Mouse (Mus musculus) hindbrain, embryonic 13.5 days (tissue): ENCODE results near the gene Itga2b. TPM values are rescaled to one million over a fixed set of nuclear protein-coding genes. Genes with fewer than 3 reads are reported as not detected.

Source experiments
- ATAC-seq: fragments of 200-750 bp; cut with Nextera tagmentation; 2 replicates; pipeline ENCODE4 v1.8.0; 2017; ENCODE audit warnings: moderate TSS enrichment; ENCODE audit not compliant: low FRiP score
- H3K27ac ChIP-seq: fragments of 300-500 bp; sonication (generic); 2 replicates; pipeline ENCODE4 v1.5.1; 2015; ENCODE audit warnings: inconsistent platforms, mild to moderate bottlenecking, moderate library complexity
- H3K27me3 ChIP-seq: fragments of 300-500 bp; sonication (generic); 2 replicates; pipeline ENCODE4 v1.6.1; 2015; ENCODE audit warnings: mild to moderate bottlenecking, inconsistent platforms
- H3K36me3 ChIP-seq: fragments of 300-500 bp; sonication (generic); 2 replicates; pipeline ENCODE4 v1.6.1; 2015; ENCODE audit warnings: mild to moderate bottlenecking, inconsistent platforms
- H3K4me1 ChIP-seq: fragments of 300-500 bp; sonication (generic); replicated peaks from 2 replicates; pipeline ENCODE4 v1.6.1; 2015; ENCODE audit warnings: inconsistent platforms
- H3K4me2 ChIP-seq: fragments of 300-500 bp; sonication (generic); 2 replicates; pipeline ENCODE4 v1.6.1; 2015; ENCODE audit warnings: inconsistent platforms, mild to moderate bottlenecking, moderate library complexity
- H3K4me3 ChIP-seq: fragments of 300-500 bp; sonication (generic); 2 replicates; pipeline ENCODE4 v1.5.1; 2015; ENCODE audit warnings: mild to moderate bottlenecking, inconsistent platforms
- H3K9ac ChIP-seq: fragments of 300-500 bp; sonication (generic); 2 replicates; pipeline ENCODE4 v1.6.1; 2015; ENCODE audit warnings: mild to moderate bottlenecking, inconsistent platforms
- H3K9me3 ChIP-seq: fragments of 300-500 bp; sonication (generic); 2 replicates; pipeline ENCODE4 v1.6.1; 2016; ENCODE audit warnings: inconsistent platforms
- WGBS: fragments of 180-500 bp; shearing (Covaris S2); methylation state at CpG from one replicate; pipeline ENCODE4 v1.1.7; 2015; 5-methylcytosine and 5-hydroxymethylcytosine counted together
- microRNA-seq: library from miRNA; unstranded; fragments of <30 nt; microRNA quantifications from one replicate; pipeline ENCODE4, GENCODE M21; 2016
- polyA plus RNA-seq: library from polyadenylated mRNA; unstranded; fragments of >200 nt; fragmentation: Nextera tagmentation; extraction: Ambion mirVana; gene quantifications from 2 replicates; pipeline ENCODE4 v1.2.1, GENCODE M21; 2015

Gene Itga2b
- polyA plus RNA-seq, 1 experiment from 2014 or later = 6.2 TPM

- peaks cover 42% of the 10 kb centered on the region for H3K36me3 ChIP-seq
- ATAC-seq = no peak
- no peak overlapping the region for H3K27ac ChIP-seq
- peak overlapping the region; percentile 93 for H3K9ac ChIP-seq
- H3K27me3 ChIP-seq = peaks cover 4% of the 10 kb centered on the region; the same call in 1 of the 2 replicates
- H3K4me3 ChIP-seq = peak overlapping the region; percentile 77; the same call in 1 of the 2 replicates
- peaks cover 43% of the 10 kb centered on the region for H3K4me1 ChIP-seq
- H3K9me3 ChIP-seq = no peaks in the 10 kb centered on the region
- 86% methylated on average over 11 of the region's 11 CpGs for WGBS
- H3K4me2 ChIP-seq = peak overlapping the region; percentile 93
Measured at GRCm38 (mm10) chr11:102405544-102406285, 64.2 kb downstream of the Itga2b start.

DNA sequence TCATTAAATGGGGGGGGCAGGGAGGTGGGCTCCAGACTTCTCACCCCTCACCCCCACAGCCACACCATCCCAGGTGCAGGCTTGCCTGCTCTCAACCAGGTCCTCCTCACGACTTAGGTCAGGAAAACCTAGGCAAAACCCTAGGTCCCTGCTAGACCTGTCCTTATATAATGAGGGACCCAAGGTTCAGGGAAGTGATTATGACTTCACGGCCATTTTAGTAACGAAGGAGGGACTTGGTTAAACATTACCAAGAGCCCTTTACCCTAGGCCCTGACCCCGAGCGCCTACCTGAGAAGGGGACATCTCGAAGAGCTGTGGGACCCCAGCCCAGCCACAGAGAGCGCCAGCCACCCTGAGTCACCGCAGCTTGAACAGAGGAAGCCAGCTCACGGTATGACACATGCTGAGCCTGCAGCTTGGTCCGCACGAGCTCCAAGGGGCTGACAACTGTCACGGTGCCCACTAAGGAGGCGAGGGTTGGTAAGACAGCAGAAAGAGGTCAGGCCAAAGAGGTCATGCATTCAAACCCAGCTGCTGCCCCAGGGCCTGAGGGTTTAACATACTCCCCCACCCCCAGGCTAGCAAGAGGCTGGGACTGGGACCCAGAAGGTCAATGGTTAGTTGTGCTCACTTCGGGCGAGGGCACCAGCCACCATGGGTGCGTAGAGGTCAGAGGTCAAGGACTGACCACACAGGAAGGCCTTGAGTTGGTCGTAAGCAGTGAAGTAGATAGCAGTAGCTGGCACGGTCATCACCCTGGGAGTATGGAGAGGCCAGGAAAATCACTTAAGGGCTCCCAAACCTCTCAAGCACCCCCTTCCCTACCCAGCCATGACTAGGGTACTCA, 65.5 kb downstream of the Itga2b start:
- WGBS = 70% methylated on average over 18 of the region's 18 CpGs
- peaks cover 55% of the 10 kb centered on the region for H3K4me1 ChIP-seq
- H3K4me2 ChIP-seq = peak overlapping the region; percentile 23

GRCm38 (mm10) chr11:102403657-102404056, 66.3 kb downstream of the Itga2b start:
- no peak for ATAC-seq
- Histone ChIP-seq H3K9ac (no peak overlapping the region), H3K9me3 (no peaks in the 10 kb centered on the region), H3K27me3 (peaks cover 16% of the 10 kb centered on the region), H3K4me3 (no peak overlapping the region), H3K36me3 (peaks cover 61% of the 10 kb centered on the region), H3K27ac (no peak overlapping the region), H3K4me1 (peaks cover 61% of the 10 kb centered on the region), H3K4me2 (no peak overlapping the region)
- 93% methylated on average over 11 of the region's 11 CpGs for WGBS

More for the DNA sequence above, 65.5 kb downstream of the Itga2b start:
- no peak overlapping the region; the same call in 1 of the 2 replicates for H3K4me3 ChIP-seq
- no peak for ATAC-seq
- no peaks in the 10 kb centered on the region for H3K9me3 ChIP-seq
- peaks cover 12% of the 10 kb centered on the region for H3K27me3 ChIP-seq
- H3K9ac ChIP-seq = peak overlapping the region; percentile 93
- H3K27ac ChIP-seq = 0 out of 2 replicates have a peak overlapping the region, but pooled peaks have one; percentile 30
- H3K36me3 ChIP-seq = peaks cover 55% of the 10 kb centered on the region

Small RNAs within 50 kb of the gene (microRNA-seq; reads per million reads assigned to microRNA genes)
- gene Mir6930 = not detected

Other genes starting within 250 kb of the Itga2b start
- gene Hdac5, start 240.0 kb downstream of the Itga2b start, polyA plus RNA-seq = 82.0 and 85.4 TPM in 2 replicates
- 3.8 TPM in 2 replicates for gene BC030867, start 221.2 kb downstream of the Itga2b start, polyA plus RNA-seq
- gene Asb16, start 201.4 kb downstream of the Itga2b start, polyA plus RNA-seq = not detected in 2 replicates
- gene Tmub2, start 185.2 kb downstream of the Itga2b start, polyA plus RNA-seq = 81.3 and 82.8 TPM in 2 replicates
- 29.2 and 29.9 TPM in 2 replicates for gene Atxn7l3, start 173.5 kb downstream of the Itga2b start, polyA plus RNA-seq
- gene Ubtf, start 150.4 kb downstream of the Itga2b start, polyA plus RNA-seq = 77.1 and 82.7 TPM in 2 replicates
- gene Slc4a1, start 103.9 kb downstream of the Itga2b start, polyA plus RNA-seq = 4.4 and 5.0 TPM in 2 replicates
- 135 and 144 TPM in 2 replicates for gene Rundc3a, start 76.7 kb downstream of the Itga2b start, polyA plus RNA-seq
- 139 and 147 TPM in 2 replicates for gene Slc25a39, start 62.2 kb downstream of the Itga2b start, polyA plus RNA-seq
- 76.5 and 77.3 TPM in 2 replicates for gene Grn, start 39.8 kb downstream of the Itga2b start, polyA plus RNA-seq
- 15.9 and 17.1 TPM in 2 replicates for gene Fam171a2, start 22.4 kb downstream of the Itga2b start, polyA plus RNA-seq
- gene Gpatch8, start 86.3 kb upstream of the Itga2b start, polyA plus RNA-seq = 83.4 and 86.1 TPM in 2 replicates
- gene Gm11627, start 109.3 kb upstream of the Itga2b start, polyA plus RNA-seq = 2.8 and 5.3 TPM in 2 replicates
- 10.5 and 11.8 TPM in 2 replicates for gene Fzd2, start 134.3 kb upstream of the Itga2b start, polyA plus RNA-seq
- 0.04 and 0.18 TPM in 2 replicates for gene Meioc, start 193.6 kb upstream of the Itga2b start, polyA plus RNA-seq
- gene Ccdc43, start 227.7 kb upstream of the Itga2b start, polyA plus RNA-seq = 38.4 and 39.4 TPM in 2 replicates